Mouse (Mus musculus) layer of hippocampus, adult 6 months (tissue): ENCODE data around the gene Gm10226. TPM values are rescaled to one million over a fixed set of nuclear protein-coding genes. Genes with fewer than 3 reads are reported as not detected.

Experiments used
- long read RNA-seq, 2 experiments: library from polyadenylated mRNA; unstranded; transcript quantifications; one replicate each; pipeline ENCODE4 v2.0.0; 2019 to 2020
- polyA plus RNA-seq: library from polyadenylated mRNA; unstranded; fragments of <200 nt; fragmentation: Nextera tagmentation; gene quantifications from 2 replicates; pipeline ENCODE4 v1.2.3, GENCODE M21; 2021

The Gm10226 gene
- polyA plus RNA-seq = 2.2 and 3.1 TPM in 2 replicates
- long read RNA-seq, experiment 1 = 0 reads
- long read RNA-seq, experiment 2 = 0 reads

DNA sequence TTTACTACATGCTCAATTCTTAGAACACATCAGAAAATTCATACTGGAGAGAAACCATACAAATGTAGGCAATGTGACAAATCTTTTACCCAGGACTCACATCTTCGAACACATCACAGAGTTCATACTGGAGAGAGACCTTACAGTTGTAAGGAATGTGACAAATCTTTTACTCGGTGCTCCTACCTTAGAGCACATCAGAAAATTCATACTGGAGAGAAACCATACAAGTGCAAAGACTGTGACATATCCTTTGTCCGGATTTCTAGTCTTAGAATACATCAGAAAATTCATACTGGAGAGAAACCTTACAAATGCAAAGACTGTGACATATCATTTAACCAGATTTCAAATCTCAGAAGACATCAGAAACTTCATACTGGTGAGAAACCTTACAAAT, at the start of gene Gm10226:
Gm10226 (plus strand) TSS at position 301 of the 400 bp plus-strand sequence.

GRCm38 (mm10) chr17:21650364-21650907, 41.2 kb upstream of the Gm10226 start, which contains the start of gene Zfp983:
Gene Zfp983 (plus strand): TSS chr17:21650624.

DNA sequence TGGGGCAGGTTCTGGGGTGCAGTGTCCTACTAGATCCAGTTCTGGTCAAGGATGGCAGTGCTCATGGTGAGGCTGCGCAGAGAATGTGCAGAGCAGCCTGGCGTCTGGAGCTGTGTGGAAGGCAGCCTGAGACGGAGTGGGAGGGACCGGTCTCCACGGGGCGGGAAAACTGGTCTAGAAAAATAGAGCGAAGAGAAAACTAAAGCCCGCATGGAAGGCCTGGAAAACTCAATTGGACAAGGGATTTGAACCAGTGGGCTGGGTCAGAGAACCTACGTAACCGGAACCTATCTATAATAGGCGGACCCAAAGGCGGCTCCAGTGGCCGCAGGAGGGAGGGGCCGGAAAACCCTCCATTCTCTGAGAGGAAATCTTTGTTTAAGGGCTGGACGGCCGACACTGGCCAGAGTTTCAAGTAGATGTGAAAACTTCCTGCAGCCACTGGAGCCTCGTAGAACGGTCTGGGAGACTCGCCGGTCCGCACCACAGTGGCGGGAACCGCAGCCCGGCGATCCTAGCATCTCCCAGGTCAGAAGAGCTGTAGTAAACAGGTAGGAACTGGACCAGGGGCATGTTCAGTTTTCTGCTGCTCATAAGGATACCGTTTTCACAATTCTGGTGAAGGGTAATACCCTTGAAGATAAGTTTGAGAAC, 15.8 kb downstream of the Gm10226 start, which contains the start of gene Zfp760:
Zfp760 (plus strand) TSS at position 399 of the 654 bp plus-strand sequence.

GRCm38 (mm10) chr17:21730495-21730894, 38.8 kb downstream of the Gm10226 start, which contains the start of gene Zfp229:
Gene Zfp229 (plus strand): TSS chr17:21730795.

Other genes starting within 250 kb of the Gm10226 start
- 3.2 and 4.1 TPM in 2 replicates for gene Zfp51, start 241.5 kb upstream of the Gm10226 start, polyA plus RNA-seq
- gene Zfp53, start 202.9 kb upstream of the Gm10226 start, polyA plus RNA-seq = 2.9 and 3.2 TPM in 2 replicates
- gene Zfp52, start 156.3 kb upstream of the Gm10226 start, polyA plus RNA-seq = 1.1 TPM in 2 replicates
- 3.4 and 4.3 TPM in 2 replicates for gene Zfp948, start 124.9 kb upstream of the Gm10226 start, polyA plus RNA-seq
- 1.8 and 2.4 TPM in 2 replicates for gene Zfp983, start 41.2 kb upstream of the Gm10226 start, polyA plus RNA-seq
- gene Zfp760, start 15.9 kb downstream of the Gm10226 start, polyA plus RNA-seq = 1.4 and 1.5 TPM in 2 replicates
- gene Zfp229, start 38.9 kb downstream of the Gm10226 start, polyA plus RNA-seq = 0.88 and 0.90 TPM in 2 replicates
- 0.13 and 0.16 TPM in 2 replicates for gene Zfp820, start 153.9 kb downstream of the Gm10226 start, polyA plus RNA-seq
- 4.7 and 5.1 TPM in 2 replicates for gene Zfp995, start 218.1 kb downstream of the Gm10226 start, polyA plus RNA-seq